In the genomic region with DNA sequence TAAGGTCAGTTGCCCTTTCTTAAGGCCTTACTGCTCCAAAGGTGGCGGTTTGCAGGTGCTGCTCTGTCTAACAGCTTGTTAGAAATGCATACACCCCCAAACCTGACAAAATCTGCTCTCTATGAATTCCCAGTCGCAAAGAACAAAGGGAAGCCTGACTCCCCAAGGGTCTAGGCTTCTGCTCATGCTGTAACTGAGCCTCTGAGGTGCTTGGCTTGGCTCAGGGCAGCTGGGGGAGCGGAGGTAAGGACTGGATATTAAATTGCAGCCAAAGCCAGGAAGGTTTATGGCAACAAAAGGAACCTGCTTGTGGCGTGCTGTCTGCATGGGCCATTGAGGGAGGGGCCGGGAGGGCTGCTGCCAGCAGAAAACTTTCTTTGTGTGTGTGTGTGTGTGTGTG, we compare ENCODE assay signal across 20 mouse cellular contexts. TPM values are rescaled to one million over a fixed set of nuclear protein-coding genes. Genes with fewer than 3 reads are reported as not detected.
DNase-seq lines count a peak whose midpoint lies in the region; ATAC-seq and TF ChIP-seq lines count a peak whose summit lies in the region.
"Had no signal": no experiment of that assay in that cellular context is flagged by ENCODE, and none has a peak within 500 bp of the region (broad histone marks: within the 10 kb centered on the region; RNA-seq: fewer than 3 reads in every experiment).

No protein-coding gene starts in this region.

- no peak overlapping the region for H3K4me2 ChIP-seq in forebrain, embryonic 14.5 days (ENCODE audit: low read length)
- no peak overlapping the region for H3K4me2 ChIP-seq in midbrain, embryonic 13.5 days (replicated peaks)
- no peak overlapping the region for H3K4me2 ChIP-seq in limb, embryonic 13.5 days (replicated peaks)
- no peak overlapping the region for H3K4me2 ChIP-seq in forebrain, postnatal 0 days (ENCODE audit: low read depth)
- H3K4me2 ChIP-seq: forebrain, embryonic 12.5 days; heart, embryonic 15.5 days; neural tube, embryonic 13.5 days had no signal

- H3K4me1 ChIP-seq in forebrain, embryonic 10.5 days, result peaks cover 23% of the 10 kb centered on the region
- H3K4me1 ChIP-seq in forebrain, embryonic 14.5 days (ENCODE audit: control insufficient read depth, insufficient read depth, low read length), result peaks cover 13% of the 10 kb centered on the region
- H3K4me1 ChIP-seq in midbrain, embryonic 10.5 days, result peaks cover 27% of the 10 kb centered on the region
- H3K4me1 ChIP-seq in midbrain, embryonic 13.5 days (replicated peaks), result peaks cover 18% of the 10 kb centered on the region
- H3K4me1 ChIP-seq in limb, embryonic 13.5 days, result peaks cover 15% of the 10 kb centered on the region
- H3K4me1 ChIP-seq in forebrain, postnatal 0 days (ENCODE audit: insufficient read depth), result peaks cover 14% of the 10 kb centered on the region

- no peak overlapping the region for H3K4me3 ChIP-seq in forebrain, embryonic 10.5 days
- no peak overlapping the region for H3K4me3 ChIP-seq in forebrain, embryonic 14.5 days (ENCODE audit: low read depth, low read length)
- H3K4me3 ChIP-seq in midbrain, embryonic 10.5 days, result no peak overlapping the region
- H3K4me3 ChIP-seq in midbrain, embryonic 13.5 days (replicated peaks), result no peak overlapping the region
- H3K4me3 ChIP-seq in limb, embryonic 13.5 days, result no peak overlapping the region
- H3K4me3 ChIP-seq in forebrain, postnatal 0 days (ENCODE audit: low read depth, low read length), result no peak overlapping the region
- H3K4me3 ChIP-seq: forebrain, embryonic 12.5 days; heart, embryonic 15.5 days; layer of hippocampus, adult 2 months; megakaryocyte, embryonic 14.5 days; neural tube, embryonic 13.5 days had no signal

- no peak for ATAC-seq in forebrain, embryonic 14.5 days
- no peak for ATAC-seq in midbrain, embryonic 13.5 days
- ATAC-seq in limb, embryonic 13.5 days (ENCODE audit: low FRiP score, low read depth), result no peak
- ATAC-seq in forebrain, postnatal 0 days, result no peak
- ATAC-seq: inflammation-experienced regulatory T-cells, adult 6 months; lung, postnatal 0 days had no signal

- no peaks in the 10 kb centered on the region; the same call in 1 of the 2 replicates for H3K36me3 ChIP-seq in forebrain, embryonic 10.5 days (replicated peaks)
- no peaks in the 10 kb centered on the region for H3K36me3 ChIP-seq in forebrain, embryonic 14.5 days (ENCODE audit: control insufficient read depth, insufficient read depth, low read length)
- H3K36me3 ChIP-seq in midbrain, embryonic 10.5 days, result no peaks in the 10 kb centered on the region
- H3K36me3 ChIP-seq in midbrain, embryonic 13.5 days, result no peaks in the 10 kb centered on the region
- H3K36me3 ChIP-seq in limb, embryonic 13.5 days, result no peaks in the 10 kb centered on the region
- no peaks in the 10 kb centered on the region for H3K36me3 ChIP-seq in forebrain, postnatal 0 days (ENCODE audit: insufficient read depth)
- H3K36me3 ChIP-seq: forebrain, embryonic 12.5 days; heart, embryonic 15.5 days; neural tube, embryonic 13.5 days had no signal

- no peak for TF ChIP-seq CTCF in forebrain, postnatal 0 days (IDR thresholded peaks at IDR 0.05; ENCODE audit: low read depth)

- H3K27me3 ChIP-seq in forebrain, embryonic 10.5 days (ENCODE audit: poor library complexity, severe bottlenecking), result no peaks in the 10 kb centered on the region
- no peaks in the 10 kb centered on the region for H3K27me3 ChIP-seq in forebrain, embryonic 14.5 days (replicated peaks; ENCODE audit: control insufficient read depth, insufficient read depth, low read length)
- H3K27me3 ChIP-seq in midbrain, embryonic 10.5 days (ENCODE audit: low read depth, poor library complexity, severe bottlenecking), result no peaks in the 10 kb centered on the region
- H3K27me3 ChIP-seq in midbrain, embryonic 13.5 days, result no peaks in the 10 kb centered on the region
- H3K27me3 ChIP-seq in limb, embryonic 13.5 days, result no peaks in the 10 kb centered on the region
- H3K27me3 ChIP-seq in forebrain, postnatal 0 days (ENCODE audit: insufficient read depth, low read length), result no peaks in the 10 kb centered on the region
- H3K27me3 ChIP-seq: forebrain, embryonic 12.5 days; heart, embryonic 15.5 days; megakaryocyte, embryonic 14.5 days; neural tube, embryonic 13.5 days had no signal

- no peaks in the 10 kb centered on the region for H3K9me3 ChIP-seq in forebrain, embryonic 10.5 days
- no peaks in the 10 kb centered on the region for H3K9me3 ChIP-seq in forebrain, embryonic 14.5 days (replicated peaks; ENCODE audit: control insufficient read depth, low read length)
- H3K9me3 ChIP-seq in midbrain, embryonic 10.5 days (replicated peaks), result no peaks in the 10 kb centered on the region
- no peaks in the 10 kb centered on the region for H3K9me3 ChIP-seq in midbrain, embryonic 13.5 days
- H3K9me3 ChIP-seq in limb, embryonic 13.5 days, result no peaks in the 10 kb centered on the region
- no peaks in the 10 kb centered on the region for H3K9me3 ChIP-seq in forebrain, postnatal 0 days (ENCODE audit: low read length)
- H3K9me3 ChIP-seq: forebrain, embryonic 12.5 days; heart, embryonic 15.5 days; megakaryocyte, embryonic 14.5 days; neural tube, embryonic 13.5 days had no signal

- 54% methylated on average over 5 of the region's 5 CpGs for WGBS in forebrain, embryonic 10.5 days
- 47% methylated on average over 5 of the region's 5 CpGs for WGBS in forebrain, embryonic 14.5 days
- WGBS in midbrain, embryonic 10.5 days, result 55% methylated on average over 5 of the region's 5 CpGs
- WGBS in midbrain, embryonic 13.5 days, result 53% methylated on average over 5 of the region's 5 CpGs
- WGBS in limb, embryonic 13.5 days, result 29% methylated on average over 5 of the region's 5 CpGs
- 48% methylated on average over 5 of the region's 5 CpGs for WGBS in forebrain, postnatal 0 days

- peak overlapping the region; percentile 72 for H3K27ac ChIP-seq in forebrain, embryonic 10.5 days
- H3K27ac ChIP-seq in forebrain, embryonic 14.5 days (ENCODE audit: low read depth, low read length), result no peak overlapping the region
- H3K27ac ChIP-seq in midbrain, embryonic 10.5 days (replicated peaks), result 0 out of 2 replicates have a peak overlapping the region, but pooled peaks have one; percentile 38
- H3K27ac ChIP-seq in midbrain, embryonic 13.5 days, result no peak overlapping the region
- H3K27ac ChIP-seq in limb, embryonic 13.5 days, result 0 out of 2 replicates have a peak overlapping the region, but pooled peaks have one; percentile 44
- no peak overlapping the region for H3K27ac ChIP-seq in forebrain, postnatal 0 days (ENCODE audit: low read depth, low read length)
- H3K27ac ChIP-seq: forebrain, embryonic 12.5 days; heart, embryonic 15.5 days; layer of hippocampus, adult 2 months; neural tube, embryonic 13.5 days; stomach, postnatal 0 days had no signal

- no peak for DNase-seq in forebrain, embryonic 10.5 days (ENCODE audit: extremely low spot score, low spot score)
- DNase-seq in forebrain, embryonic 14.5 days (ENCODE audit: low spot score), result no peak
- DNase-seq in midbrain, embryonic 10.5 days (ENCODE audit: low spot score), result no peak
- no peak for DNase-seq in ovary, adult 18-20 months (ENCODE audit: low spot score)
- DNase-seq in forebrain, postnatal 0 days, result no peak
- no peak for DNase-seq in embryo, embryonic 9.5 days (ENCODE audit: extremely low spot score)
- DNase-seq: adrenal gland, postnatal 10 days; cerebellum, adult 18-20 months; kidney, postnatal 10 days; thymus, postnatal 14 days had no signal

- H3K9ac ChIP-seq in forebrain, embryonic 14.5 days (ENCODE audit: low read length), result no peak overlapping the region
- H3K9ac ChIP-seq in midbrain, embryonic 13.5 days (replicated peaks), result no peak overlapping the region
- H3K9ac ChIP-seq in limb, embryonic 13.5 days, result no peak overlapping the region; the same call in 1 of the 2 replicates
- no peak overlapping the region for H3K9ac ChIP-seq in forebrain, postnatal 0 days
- H3K9ac ChIP-seq: forebrain, embryonic 12.5 days; heart, embryonic 15.5 days; neural tube, embryonic 13.5 days had no signal

RNA-seq across cellular contexts. Expression of a gene that starts 2.3 kb away (rescaled TPM):
- 199 and 219 TPM in 2 replicates for polyA plus RNA-seq in forebrain, embryonic 10.5 days (2016; fragmentation: Nextera tagmentation; extraction: Ambion mirVana)
- 99.1 and 137 TPM in 2 replicates for polyA plus RNA-seq in forebrain, embryonic 14.5 days (2014; fragmentation: Nextera tagmentation; extraction: Ambion mirVana)
- polyA plus RNA-seq in midbrain, embryonic 10.5 days (2016; fragmentation: Nextera tagmentation; extraction: Ambion mirVana), result 176 and 213 TPM in 2 replicates
- 125 and 176 TPM in 2 replicates for polyA plus RNA-seq in midbrain, embryonic 13.5 days (2015; fragmentation: Nextera tagmentation; extraction: Ambion mirVana)
- 205 and 221 TPM in 2 replicates for polyA plus RNA-seq in limb, embryonic 13.5 days (2015; fragmentation: Nextera tagmentation; extraction: Ambion mirVana)
- total RNA-seq in forebrain, postnatal 0 days (2014; rRNA removed), result 116 and 121 TPM in 2 replicates
- 147 and 160 TPM in 2 replicates for polyA plus RNA-seq in forebrain, postnatal 0 days (2015; fragmentation: Nextera tagmentation; extraction: Ambion mirVana)

RNA-seq across cellular contexts. Expression of a gene that starts 15.5 kb away (rescaled TPM):
- 71.4 and 74.8 TPM in 2 replicates for polyA plus RNA-seq in forebrain, embryonic 10.5 days (2016; fragmentation: Nextera tagmentation; extraction: Ambion mirVana)
- 69.5 and 71.2 TPM in 2 replicates for polyA plus RNA-seq in forebrain, embryonic 14.5 days (2014; fragmentation: Nextera tagmentation; extraction: Ambion mirVana)
- polyA plus RNA-seq in midbrain, embryonic 10.5 days (2016; fragmentation: Nextera tagmentation; extraction: Ambion mirVana), result 78.3 and 81.6 TPM in 2 replicates
- polyA plus RNA-seq in midbrain, embryonic 13.5 days (2015; fragmentation: Nextera tagmentation; extraction: Ambion mirVana), result 69.1 and 72.1 TPM in 2 replicates
- polyA plus RNA-seq in limb, embryonic 13.5 days (2015; fragmentation: Nextera tagmentation; extraction: Ambion mirVana), result 66.5 and 73.9 TPM in 2 replicates
- total RNA-seq in forebrain, postnatal 0 days (2014; rRNA removed), result 47.0 and 68.4 TPM in 2 replicates
- polyA plus RNA-seq in forebrain, postnatal 0 days (2015; fragmentation: Nextera tagmentation; extraction: Ambion mirVana), result 43.4 and 45.7 TPM in 2 replicates

RNA-seq across cellular contexts. Expression of a gene that starts 18.4 kb away (rescaled TPM):
- 16.9 and 17.3 TPM in 2 replicates for polyA plus RNA-seq in forebrain, embryonic 10.5 days (2016; fragmentation: Nextera tagmentation; extraction: Ambion mirVana)
- polyA plus RNA-seq in forebrain, embryonic 14.5 days (2014; fragmentation: Nextera tagmentation; extraction: Ambion mirVana), result 16.1 and 18.5 TPM in 2 replicates
- 18.6 and 19.1 TPM in 2 replicates for polyA plus RNA-seq in midbrain, embryonic 10.5 days (2016; fragmentation: Nextera tagmentation; extraction: Ambion mirVana)
- 13.8 and 15.6 TPM in 2 replicates for polyA plus RNA-seq in midbrain, embryonic 13.5 days (2015; fragmentation: Nextera tagmentation; extraction: Ambion mirVana)
- polyA plus RNA-seq in limb, embryonic 13.5 days (2015; fragmentation: Nextera tagmentation; extraction: Ambion mirVana), result 17.1 and 18.7 TPM in 2 replicates
- 74.2 and 77.1 TPM in 2 replicates for total RNA-seq in forebrain, postnatal 0 days (2014; rRNA removed)
- polyA plus RNA-seq in forebrain, postnatal 0 days (2015; fragmentation: Nextera tagmentation; extraction: Ambion mirVana), result 20.6 and 23.0 TPM in 2 replicates

RNA-seq across cellular contexts. Expression of a gene that starts 26.3 kb away (rescaled TPM):
- polyA plus RNA-seq in forebrain, embryonic 10.5 days (2016; fragmentation: Nextera tagmentation; extraction: Ambion mirVana), result 87.7 and 88.3 TPM in 2 replicates
- 17.9 and 20.0 TPM in 2 replicates for polyA plus RNA-seq in forebrain, embryonic 14.5 days (2014; fragmentation: Nextera tagmentation; extraction: Ambion mirVana)
- 81.6 and 81.9 TPM in 2 replicates for polyA plus RNA-seq in midbrain, embryonic 10.5 days (2016; fragmentation: Nextera tagmentation; extraction: Ambion mirVana)
- polyA plus RNA-seq in midbrain, embryonic 13.5 days (2015; fragmentation: Nextera tagmentation; extraction: Ambion mirVana), result 49.2 and 51.0 TPM in 2 replicates
- polyA plus RNA-seq in limb, embryonic 13.5 days (2015; fragmentation: Nextera tagmentation; extraction: Ambion mirVana), result 65.5 and 66.7 TPM in 2 replicates
- total RNA-seq in forebrain, postnatal 0 days (2014; rRNA removed), result 29.1 and 31.9 TPM in 2 replicates
- polyA plus RNA-seq in forebrain, postnatal 0 days (2015; fragmentation: Nextera tagmentation; extraction: Ambion mirVana), result 16.1 and 19.3 TPM in 2 replicates

RNA-seq across cellular contexts. Expression of a gene that starts 26.7 kb away (rescaled TPM):
- 19.1 and 22.8 TPM in 2 replicates for polyA plus RNA-seq in forebrain, embryonic 10.5 days (2016; fragmentation: Nextera tagmentation; extraction: Ambion mirVana)
- 15.6 and 20.2 TPM in 2 replicates for polyA plus RNA-seq in forebrain, embryonic 14.5 days (2014; fragmentation: Nextera tagmentation; extraction: Ambion mirVana)
- polyA plus RNA-seq in midbrain, embryonic 10.5 days (2016; fragmentation: Nextera tagmentation; extraction: Ambion mirVana), result 18.6 and 21.6 TPM in 2 replicates
- polyA plus RNA-seq in midbrain, embryonic 13.5 days (2015; fragmentation: Nextera tagmentation; extraction: Ambion mirVana), result 19.8 and 24.9 TPM in 2 replicates
- 22.3 and 23.6 TPM in 2 replicates for polyA plus RNA-seq in limb, embryonic 13.5 days (2015; fragmentation: Nextera tagmentation; extraction: Ambion mirVana)
- 19.3 and 31.8 TPM in 2 replicates for total RNA-seq in forebrain, postnatal 0 days (2014; rRNA removed)
- polyA plus RNA-seq in forebrain, postnatal 0 days (2015; fragmentation: Nextera tagmentation; extraction: Ambion mirVana), result 10.9 and 15.6 TPM in 2 replicates

Comparison
In these comparisons a context has a peak if more than half of its experiments do, and no peak if none do; other contexts are left out.
1. H3K27ac ChIP-seq: peak in forebrain, embryonic 10.5 days (single experiment), midbrain, embryonic 10.5 days (single experiment) and limb, embryonic 13.5 days (single experiment); none in forebrain, embryonic 14.5 days (single experiment), midbrain, embryonic 13.5 days (single experiment) and forebrain, postnatal 0 days (single experiment).